Mouse (Mus musculus): Measurements from ENCODE around the gene Bmt2. TPM values are rescaled to one million over a fixed set of nuclear protein-coding genes. Genes with fewer than 3 reads are reported as not detected.

Bmt2 gene
- polyA plus RNA-seq (2014; fragmentation: Nextera tagmentation; extraction: Ambion mirVana) = 26.5 and 29.1 TPM in 2 replicates

- Histone ChIP-seq H3K4me2 (peak within 1 kb of the TSS; percentile 84), H3K4me3 (ENCODE audit: low read depth, low read length) (peak within 1 kb of the TSS; percentile 87), H3K4me1 (ENCODE audit: control insufficient read depth, insufficient read depth, low read length) (peaks cover 7% of the 10 kb centered on the region; the same call in 1 of the 2 replicates), H3K27ac (ENCODE audit: low read depth, low read length) (peak within 1 kb of the TSS; percentile 89), H3K27me3 (ENCODE audit: control insufficient read depth, insufficient read depth, low read length) (no peaks in the 10 kb centered on the region), H3K9ac (ENCODE audit: low read length) (peak within 1 kb of the TSS; percentile 92), H3K36me3 (ENCODE audit: control insufficient read depth, insufficient read depth, low read length) (no peaks in the 10 kb centered on the region), H3K9me3 (ENCODE audit: control insufficient read depth, low read length) (no peaks in the 10 kb centered on the region)
- DNase-seq (ENCODE audit: low spot score, missing footprints) (peak; percentile 98), ATAC-seq (ENCODE audit: low FRiP score) (peak; percentile 98)
- under 1% methylated on average over 37 of the region's 37 CpGs for WGBS
These were observed at the start of gene Bmt2 for GRCm38 (mm10) chr6:13677818-13678282. Bmt2 (minus strand) TSS chr6:13677966.

- no peaks in the 10 kb centered on the region for H3K36me3 ChIP-seq (ENCODE audit: control insufficient read depth, insufficient read depth, low read length)
- H3K9ac ChIP-seq (ENCODE audit: low read length) = no peak overlapping the region
- H3K9me3 ChIP-seq (ENCODE audit: control insufficient read depth, low read length) = no peaks in the 10 kb centered on the region
- H3K27ac ChIP-seq (ENCODE audit: low read depth, low read length) = no peak overlapping the region
- H3K4me2 ChIP-seq = no peak overlapping the region
- no peak overlapping the region for H3K4me3 ChIP-seq (ENCODE audit: low read depth, low read length)
- H3K27me3 ChIP-seq (ENCODE audit: control insufficient read depth, insufficient read depth, low read length) = no peaks in the 10 kb centered on the region
- no peaks in the 10 kb centered on the region for H3K4me1 ChIP-seq (ENCODE audit: control insufficient read depth, insufficient read depth, low read length)
- WGBS = over 99% methylated on average over 3 of the region's 3 CpGs
- no peak for ATAC-seq (ENCODE audit: low FRiP score)
- no peak for DNase-seq (ENCODE audit: low spot score, missing footprints)
These were observed 44.4 kb upstream of the Bmt2 start for GRCm38 (mm10) chr6:13722166-13722565.

- Histone ChIP-seq H3K9ac (ENCODE audit: low read length) (no peak overlapping the region), H3K4me2 (no peak overlapping the region), H3K36me3 (ENCODE audit: control insufficient read depth, insufficient read depth, low read length) (no peaks in the 10 kb centered on the region), H3K4me1 (ENCODE audit: control insufficient read depth, insufficient read depth, low read length) (no peaks in the 10 kb centered on the region), H3K27me3 (ENCODE audit: control insufficient read depth, insufficient read depth, low read length) (no peaks in the 10 kb centered on the region), H3K27ac (ENCODE audit: low read depth, low read length) (no peak overlapping the region), H3K4me3 (ENCODE audit: low read depth, low read length) (no peak overlapping the region), H3K9me3 (ENCODE audit: control insufficient read depth, low read length) (no peaks in the 10 kb centered on the region)
- 78% methylated on average over 3 of the region's 3 CpGs for WGBS
- no peak for ATAC-seq (ENCODE audit: low FRiP score)
- DNase-seq (ENCODE audit: low spot score, missing footprints) = no peak
These were observed 37.1 kb upstream of the Bmt2 start for GRCm38 (mm10) chr6:13714867-13715266.

- 87% methylated on average over 4 of the region's 4 CpGs for WGBS
- Histone ChIP-seq H3K27me3 (ENCODE audit: control insufficient read depth, insufficient read depth, low read length) (no peaks in the 10 kb centered on the region), H3K4me3 (ENCODE audit: low read depth, low read length) (no peak overlapping the region), H3K36me3 (ENCODE audit: control insufficient read depth, insufficient read depth, low read length) (no peaks in the 10 kb centered on the region), H3K9ac (ENCODE audit: low read length) (no peak overlapping the region), H3K4me1 (ENCODE audit: control insufficient read depth, insufficient read depth, low read length) (no peaks in the 10 kb centered on the region), H3K27ac (ENCODE audit: low read depth, low read length) (no peak overlapping the region), H3K4me2 (no peak overlapping the region), H3K9me3 (ENCODE audit: control insufficient read depth, low read length) (no peaks in the 10 kb centered on the region)
- DNase-seq (ENCODE audit: low spot score, missing footprints) = no peak
- no peak for ATAC-seq (ENCODE audit: low FRiP score)
These were observed 19.1 kb upstream of the Bmt2 start for GRCm38 (mm10) chr6:13696882-13697281.

GRCm38 (mm10) chr6:13695103-13695845 is 17.5 kb upstream of the Bmt2 start:
- no peak for DNase-seq (ENCODE audit: low spot score, missing footprints)
- Histone ChIP-seq H3K27me3 (ENCODE audit: control insufficient read depth, insufficient read depth, low read length) (no peaks in the 10 kb centered on the region), H3K9ac (ENCODE audit: low read length) (no peak overlapping the region), H3K36me3 (ENCODE audit: control insufficient read depth, insufficient read depth, low read length) (no peaks in the 10 kb centered on the region), H3K4me1 (ENCODE audit: control insufficient read depth, insufficient read depth, low read length) (no peaks in the 10 kb centered on the region), H3K4me2 (no peak overlapping the region), H3K27ac (ENCODE audit: low read depth, low read length) (no peak overlapping the region), H3K9me3 (ENCODE audit: control insufficient read depth, low read length) (no peaks in the 10 kb centered on the region), H3K4me3 (ENCODE audit: low read depth, low read length) (no peak overlapping the region)
- WGBS = 85% methylated on average over 2 of the region's 2 CpGs
- peak; percentile 42; the same call in 1 of the 2 replicates for ATAC-seq (ENCODE audit: low FRiP score)

GRCm38 (mm10) chr6:13691657-13692294 is 14.0 kb upstream of the Bmt2 start:
- DNase-seq (ENCODE audit: low spot score, missing footprints) (no peak), ATAC-seq (ENCODE audit: low FRiP score) (no peak)
- no peaks in the 10 kb centered on the region for H3K36me3 ChIP-seq (ENCODE audit: control insufficient read depth, insufficient read depth, low read length)
- H3K4me1 ChIP-seq (ENCODE audit: control insufficient read depth, insufficient read depth, low read length) = no peaks in the 10 kb centered on the region
- no peak overlapping the region for H3K27ac ChIP-seq (ENCODE audit: low read depth, low read length)
- 86% methylated on average over 2 of the region's 2 CpGs for WGBS
- H3K27me3 ChIP-seq (ENCODE audit: control insufficient read depth, insufficient read depth, low read length) = no peaks in the 10 kb centered on the region
- no peaks in the 10 kb centered on the region for H3K9me3 ChIP-seq (ENCODE audit: control insufficient read depth, low read length)
- H3K9ac ChIP-seq (ENCODE audit: low read length) = no peak overlapping the region
- no peak overlapping the region for H3K4me2 ChIP-seq
- H3K4me3 ChIP-seq (ENCODE audit: low read depth, low read length) = no peak overlapping the region

- ATAC-seq (ENCODE audit: low FRiP score) (no peak), DNase-seq (ENCODE audit: low spot score, missing footprints) (no peak)
- H3K27ac ChIP-seq (ENCODE audit: low read depth, low read length) = no peak overlapping the region
- H3K9me3 ChIP-seq (ENCODE audit: control insufficient read depth, low read length) = no peaks in the 10 kb centered on the region
- no peak overlapping the region for H3K4me2 ChIP-seq
- no peaks in the 10 kb centered on the region for H3K36me3 ChIP-seq (ENCODE audit: control insufficient read depth, insufficient read depth, low read length)
- no peaks in the 10 kb centered on the region for H3K27me3 ChIP-seq (ENCODE audit: control insufficient read depth, insufficient read depth, low read length)
- H3K9ac ChIP-seq (ENCODE audit: low read length) = no peak overlapping the region
- H3K4me3 ChIP-seq (ENCODE audit: low read depth, low read length) = no peak overlapping the region
- no peaks in the 10 kb centered on the region for H3K4me1 ChIP-seq (ENCODE audit: control insufficient read depth, insufficient read depth, low read length)
These were observed 12.6 kb upstream of the Bmt2 start for GRCm38 (mm10) chr6:13690398-13690797.

- H3K36me3 ChIP-seq (ENCODE audit: control insufficient read depth, insufficient read depth, low read length) = no peaks in the 10 kb centered on the region
- H3K27me3 ChIP-seq (ENCODE audit: control insufficient read depth, insufficient read depth, low read length) = no peaks in the 10 kb centered on the region
- no peaks in the 10 kb centered on the region for H3K9me3 ChIP-seq (ENCODE audit: control insufficient read depth, low read length)
- H3K4me2 ChIP-seq = no peak overlapping the region
- no peak overlapping the region for H3K4me3 ChIP-seq (ENCODE audit: low read depth, low read length)
- no peaks in the 10 kb centered on the region for H3K4me1 ChIP-seq (ENCODE audit: control insufficient read depth, insufficient read depth, low read length)
- no peak overlapping the region for H3K9ac ChIP-seq (ENCODE audit: low read length)
- WGBS = 89% methylated on average over 2 of the region's 2 CpGs
- no peak for DNase-seq (ENCODE audit: low spot score, missing footprints)
- no peak overlapping the region for H3K27ac ChIP-seq (ENCODE audit: low read depth, low read length)
- ATAC-seq (ENCODE audit: low FRiP score) = no peak
These were observed 6.3 kb upstream of the Bmt2 start for GRCm38 (mm10) chr6:13683929-13684595.

GRCm38 (mm10) chr6:13678349-13678748 is 583 bp upstream of the Bmt2 start:
- no peaks in the 10 kb centered on the region for H3K27me3 ChIP-seq (ENCODE audit: control insufficient read depth, insufficient read depth, low read length)
- no peak overlapping the region for H3K27ac ChIP-seq (ENCODE audit: low read depth, low read length)
- no peaks in the 10 kb centered on the region for H3K9me3 ChIP-seq (ENCODE audit: control insufficient read depth, low read length)
- 18% methylated on average over 5 of the region's 5 CpGs for WGBS
- H3K4me1 ChIP-seq (ENCODE audit: control insufficient read depth, insufficient read depth, low read length) = peaks cover 7% of the 10 kb centered on the region; the same call in 1 of the 2 replicates
- DNase-seq (ENCODE audit: low spot score, missing footprints) (no peak), ATAC-seq (ENCODE audit: low FRiP score) (no peak)
- H3K36me3 ChIP-seq (ENCODE audit: control insufficient read depth, insufficient read depth, low read length) = no peaks in the 10 kb centered on the region
- peak overlapping the region; percentile 87 for H3K4me3 ChIP-seq (ENCODE audit: low read depth, low read length)
- peak overlapping the region; percentile 55 for H3K9ac ChIP-seq (ENCODE audit: low read length)
- peak overlapping the region; percentile 56 for H3K4me2 ChIP-seq

Measured in midbrain, embryonic 11.5 days (tissue).